Mouse (Mus musculus) C2C12 (cell line): Measurements from ENCODE around the gene Nfya.

Source experiments
- CTCF ChIP-seq: IDR thresholded peaks from one replicate; pipeline ENCODE4 v1.5.1; 2011; ENCODE audit not compliant: control insufficient read depth, insufficient read depth, insufficient read length
- MAX ChIP-seq: IDR thresholded peaks from one replicate; pipeline ENCODE4 v1.6.1; 2011; ENCODE audit warnings: mild to moderate bottlenecking, control low read depth
- MYOG ChIP-seq: IDR thresholded peaks from one replicate; pipeline ENCODE4 v1.6.1; 2011; ENCODE audit not compliant: control insufficient read depth, insufficient read length; ENCODE audit errors: extremely low read depth
- USF1 ChIP-seq: IDR thresholded peaks from one replicate; pipeline ENCODE4 v1.6.1; 2011; ENCODE audit warnings: low read depth, mild to moderate bottlenecking, control low read depth, moderate library complexity

DNA sequence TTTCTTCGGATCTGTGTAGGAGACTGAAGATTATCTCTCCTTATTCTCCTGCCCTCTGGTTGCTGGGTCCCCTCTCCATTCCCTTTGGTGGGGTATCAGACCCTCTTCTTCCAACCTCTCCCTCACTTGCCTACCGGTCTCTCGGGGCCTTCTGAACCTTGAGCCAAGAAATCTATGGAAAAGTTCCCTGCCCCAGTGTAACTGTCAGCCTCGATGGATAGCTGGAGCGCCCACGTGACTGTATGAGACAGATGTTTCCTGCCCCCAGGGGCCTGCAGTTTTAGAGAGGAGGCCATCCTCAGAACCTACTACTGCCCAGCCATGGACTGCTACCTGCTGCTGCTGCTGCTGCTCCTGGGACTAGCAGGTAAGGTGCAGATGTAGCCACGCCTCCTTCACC is 50.1 kb downstream of the Nfya start, which contains the start of gene Treml1:
- TF ChIP-seq CTCF (no peak), USF1 (no peak), MAX (no peak), MYOG (no peak)
